Mouse (Mus musculus) ES-Bruce4 (cell line): ENCODE results near the gene Olfr790.

Source experiments
- CTCF ChIP-seq: IDR thresholded peaks from one replicate; pipeline ENCODE4 v1.8.1; 2011; ENCODE audit warnings: low read depth, low read length
- POLR2A ChIP-seq: IDR thresholded peaks from one replicate; pipeline ENCODE4 v1.8.1; 2011; ENCODE audit warnings: low read length; ENCODE audit not compliant: insufficient read depth

DNA sequence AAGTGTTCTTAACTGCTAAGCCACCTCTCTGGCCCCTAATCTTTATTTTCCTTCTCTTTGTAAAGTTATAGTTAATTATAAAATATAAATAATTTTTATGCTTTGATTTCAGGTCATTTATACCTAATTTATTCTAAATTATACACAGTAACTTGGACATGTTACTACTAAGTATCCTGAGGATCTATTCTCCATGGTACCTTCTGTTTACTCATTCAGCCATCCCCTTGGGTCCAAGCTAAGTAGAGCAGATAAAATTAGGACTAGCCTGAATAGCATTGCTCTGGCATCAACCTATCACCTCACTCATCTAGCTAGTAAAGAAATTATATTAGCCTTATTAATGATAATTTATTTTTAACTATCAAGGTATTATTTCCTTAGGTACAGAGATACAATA is at the start of gene Olfr790:
- TF ChIP-seq POLR2A (no peak), CTCF (no peak)
